Mouse (Mus musculus) frontal cortex, adult 2 months (tissue): Measurements from ENCODE around the gene Btbd35f13. TPM values are rescaled to one million over a fixed set of nuclear protein-coding genes. Genes with fewer than 3 reads are reported as not detected.
"Not testable (repeated sequence)": the region's sequence is repeated elsewhere in the genome, so short reads cannot be mapped to it uniquely, and the experiment has no call there.

Experiments used
- DNase-seq, 2 experiments: peaks; one replicate each; pipeline ENCODE4 v3.0.0; 2022; ENCODE audit warnings: low spot score in 1 of 2; ENCODE audit errors: extremely low spot score in 1 of 2
- polyA plus RNA-seq: library from polyadenylated mRNA; depleted of rRNA; stranded (reverse); fragments of >200 nt; gene quantifications from 2 replicates; pipeline ENCODE4 v1.2.3, GENCODE M21; 2012; rRNA removed

The Btbd35f13 gene
- not detected in 2 replicates for polyA plus RNA-seq

- DNase-seq = not testable (repeated sequence)
Observed at GRCm38 (mm10) chrX:33656872-33657271, at the start of gene Btbd35f13. TSS of gene Btbd35f13 (plus strand) at chrX:33657172.

- DNase-seq = not testable (repeated sequence)
Observed at GRCm38 (mm10) chrX:33702249-33702648, 45.3 kb downstream of the Btbd35f13 start, which contains the start of gene Btbd35f14. TSS of gene Btbd35f14 (minus strand) at chrX:33702349.

Other genes with a start within 250 kb of the Btbd35f13 start
- not detected in 2 replicates for gene Btbd35f15, start 79.9 kb upstream of the Btbd35f13 start, polyA plus RNA-seq
- gene Btbd35f14, start 45.2 kb downstream of the Btbd35f13 start, polyA plus RNA-seq = not detected in 2 replicates